Mouse (Mus musculus): ENCODE data around the gene Ywhaq. TPM values are rescaled to one million over a fixed set of nuclear protein-coding genes. Genes with fewer than 3 reads are reported as not detected.

The Ywhaq gene
- polyA plus RNA-seq, 1 experiment from 2014 or later = 1,248 TPM

DNA sequence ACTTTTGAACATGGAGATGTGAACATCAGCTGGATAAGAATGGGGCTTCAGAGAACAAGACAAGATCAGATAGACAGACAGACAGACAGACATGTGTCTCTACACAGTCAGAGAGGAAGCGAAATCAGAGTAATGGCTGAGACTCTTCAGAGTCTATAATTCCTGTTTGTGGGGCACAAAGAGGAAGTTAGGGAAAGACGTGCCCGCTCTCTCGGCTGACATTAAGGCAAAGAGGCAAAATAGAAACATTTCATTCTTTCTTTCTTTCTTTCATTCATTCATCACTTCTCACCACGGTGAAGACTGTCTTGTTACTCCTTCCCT is 48.4 kb downstream of the Ywhaq start:
- Histone ChIP-seq H3K27ac (replicated peaks; ENCODE audit: low read depth, low read length) (no peak overlapping the region), H3K4me1 (ENCODE audit: control insufficient read depth, insufficient read depth, low read length) (no peaks in the 10 kb centered on the region), H3K9ac (replicated peaks; ENCODE audit: low read length) (no peak overlapping the region), H3K9me3 (replicated peaks; ENCODE audit: control insufficient read depth, low read length) (no peaks in the 10 kb centered on the region), H3K27me3 (ENCODE audit: control insufficient read depth, insufficient read depth, low read length) (no peaks in the 10 kb centered on the region), H3K36me3 (replicated peaks; ENCODE audit: control insufficient read depth, insufficient read depth, low read depth, low read length) (no peaks in the 10 kb centered on the region), H3K4me2 (ENCODE audit: low read depth, low read length) (no peak overlapping the region), H3K4me3 (ENCODE audit: low read depth, low read length) (no peak overlapping the region)
- WGBS = 94% methylated on average over 5 of the region's 5 CpGs
- ATAC-seq (replicated peaks; ENCODE audit: insufficient number of reproducible peaks, low FRiP score, low TSS enrichment, low read depth) (no peak), DNase-seq (ENCODE audit: low spot score) (no peak)

GRCm38 (mm10) chr12:21368376-21369086 is 48.9 kb downstream of the Ywhaq start:
- WGBS = 93% methylated on average over 9 of the region's 9 CpGs
- Histone ChIP-seq H3K9me3 (replicated peaks; ENCODE audit: control insufficient read depth, low read length) (no peaks in the 10 kb centered on the region), H3K27ac (replicated peaks; ENCODE audit: low read depth, low read length) (no peak overlapping the region), H3K27me3 (ENCODE audit: control insufficient read depth, insufficient read depth, low read length) (no peaks in the 10 kb centered on the region), H3K36me3 (replicated peaks; ENCODE audit: control insufficient read depth, insufficient read depth, low read depth, low read length) (no peaks in the 10 kb centered on the region), H3K9ac (replicated peaks; ENCODE audit: low read length) (no peak overlapping the region), H3K4me3 (ENCODE audit: low read depth, low read length) (no peak overlapping the region), H3K4me1 (ENCODE audit: control insufficient read depth, insufficient read depth, low read length) (no peaks in the 10 kb centered on the region), H3K4me2 (ENCODE audit: low read depth, low read length) (no peak overlapping the region)
- no peak for DNase-seq (ENCODE audit: low spot score)
- no peak for ATAC-seq (replicated peaks; ENCODE audit: insufficient number of reproducible peaks, low FRiP score, low TSS enrichment, low read depth)

DNA sequence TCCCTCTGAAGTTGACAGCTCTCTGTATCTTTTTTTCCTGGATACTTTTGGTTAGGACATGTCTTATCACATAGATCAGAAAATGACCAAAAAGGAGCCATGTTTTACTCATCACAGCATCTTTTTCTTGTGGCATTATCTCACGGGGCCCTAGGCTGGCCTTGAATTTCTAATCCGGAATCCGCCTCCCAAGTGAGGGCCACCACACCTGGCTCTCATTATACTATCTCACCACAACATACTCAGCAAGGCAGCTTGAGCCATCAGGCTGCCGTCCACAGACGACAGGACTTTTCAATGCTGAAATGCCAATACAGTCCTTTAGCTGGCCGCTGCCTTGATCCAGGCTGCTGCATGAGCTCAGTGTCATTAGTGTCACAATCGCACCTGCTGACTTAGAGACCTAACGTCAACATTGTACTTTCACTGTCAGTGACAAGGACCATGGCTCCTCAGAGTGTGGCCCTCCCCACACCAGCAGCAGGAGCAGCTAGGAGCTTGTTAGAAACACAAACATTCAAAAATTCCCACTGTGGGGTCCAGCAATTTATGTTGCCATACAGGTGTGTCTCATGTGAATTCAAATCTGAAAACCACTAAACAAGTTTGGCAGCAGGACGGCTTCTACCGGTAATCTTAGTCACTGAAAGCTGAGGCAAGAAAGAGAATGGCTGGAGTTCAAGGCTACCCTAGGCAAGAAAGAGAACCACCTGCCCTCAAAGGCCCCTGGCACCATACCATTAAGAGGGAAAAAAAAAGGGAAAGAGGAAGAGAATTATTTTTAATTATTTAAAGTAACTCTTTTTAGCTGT is 52.6 kb downstream of the Ywhaq start:
- no peak overlapping the region for H3K4me3 ChIP-seq (ENCODE audit: low read depth, low read length)
- no peak overlapping the region for H3K4me2 ChIP-seq (ENCODE audit: low read depth, low read length)
- no peaks in the 10 kb centered on the region for H3K36me3 ChIP-seq (replicated peaks; ENCODE audit: control insufficient read depth, insufficient read depth, low read depth, low read length)
- no peak overlapping the region for H3K9ac ChIP-seq (replicated peaks; ENCODE audit: low read length)
- WGBS = 66% methylated on average over 10 of the region's 10 CpGs
- no peaks in the 10 kb centered on the region for H3K4me1 ChIP-seq (ENCODE audit: control insufficient read depth, insufficient read depth, low read length)
- H3K9me3 ChIP-seq (replicated peaks; ENCODE audit: control insufficient read depth, low read length) = no peaks in the 10 kb centered on the region
- no peak overlapping the region for H3K27ac ChIP-seq (replicated peaks; ENCODE audit: low read depth, low read length)
- DNase-seq (ENCODE audit: low spot score) (peak; percentile 19), ATAC-seq (replicated peaks; ENCODE audit: insufficient number of reproducible peaks, low FRiP score, low TSS enrichment, low read depth) (no peak)
- H3K27me3 ChIP-seq (ENCODE audit: control insufficient read depth, insufficient read depth, low read length) = no peaks in the 10 kb centered on the region

- Histone ChIP-seq H3K27ac (replicated peaks; ENCODE audit: low read depth, low read length) (no peak overlapping the region), H3K9ac (replicated peaks; ENCODE audit: low read length) (no peak overlapping the region), H3K4me3 (ENCODE audit: low read depth, low read length) (no peak overlapping the region), H3K9me3 (replicated peaks; ENCODE audit: control insufficient read depth, low read length) (no peaks in the 10 kb centered on the region), H3K36me3 (replicated peaks; ENCODE audit: control insufficient read depth, insufficient read depth, low read depth, low read length) (no peaks in the 10 kb centered on the region), H3K27me3 (ENCODE audit: control insufficient read depth, insufficient read depth, low read length) (no peaks in the 10 kb centered on the region), H3K4me2 (ENCODE audit: low read depth, low read length) (no peak overlapping the region), H3K4me1 (ENCODE audit: control insufficient read depth, insufficient read depth, low read length) (no peaks in the 10 kb centered on the region)
- DNase-seq (ENCODE audit: low spot score) (no peak), ATAC-seq (replicated peaks; ENCODE audit: insufficient number of reproducible peaks, low FRiP score, low TSS enrichment, low read depth) (no peak)
- WGBS = 95% methylated on average over 3 of the region's 3 CpGs
Observed at GRCm38 (mm10) chr12:21363195-21363594, 54.2 kb downstream of the Ywhaq start.

DNA sequence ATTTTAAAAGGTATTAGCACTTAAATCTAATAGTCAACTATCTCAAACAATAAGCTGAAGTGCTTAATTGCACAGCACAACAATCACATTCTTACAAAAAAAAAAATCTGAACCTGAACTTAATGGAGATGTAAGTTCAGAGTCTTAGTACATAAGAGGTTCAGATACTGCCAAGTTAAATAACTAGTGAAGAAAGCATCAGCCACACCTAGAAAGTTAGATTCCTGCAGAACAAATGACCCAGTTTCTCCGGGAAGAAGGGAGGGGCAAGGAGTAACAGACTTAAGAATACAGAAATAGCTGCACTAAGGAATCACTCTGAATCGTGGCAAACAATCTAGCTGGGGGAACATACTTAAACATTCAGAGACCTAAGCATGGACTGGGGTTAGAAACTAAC is 54.8 kb downstream of the Ywhaq start:
- ATAC-seq (replicated peaks; ENCODE audit: insufficient number of reproducible peaks, low FRiP score, low TSS enrichment, low read depth) (no peak), DNase-seq (ENCODE audit: low spot score) (no peak)
- Histone ChIP-seq H3K27me3 (ENCODE audit: control insufficient read depth, insufficient read depth, low read length) (no peaks in the 10 kb centered on the region), H3K9me3 (replicated peaks; ENCODE audit: control insufficient read depth, low read length) (no peaks in the 10 kb centered on the region), H3K4me2 (ENCODE audit: low read depth, low read length) (no peak overlapping the region), H3K9ac (replicated peaks; ENCODE audit: low read length) (no peak overlapping the region), H3K27ac (replicated peaks; ENCODE audit: low read depth, low read length) (no peak overlapping the region), H3K4me3 (ENCODE audit: low read depth, low read length) (no peak overlapping the region), H3K4me1 (ENCODE audit: control insufficient read depth, insufficient read depth, low read length) (no peaks in the 10 kb centered on the region), H3K36me3 (replicated peaks; ENCODE audit: control insufficient read depth, insufficient read depth, low read depth, low read length) (no peaks in the 10 kb centered on the region)
- 76% methylated on average over 2 of the region's 2 CpGs for WGBS

DNA sequence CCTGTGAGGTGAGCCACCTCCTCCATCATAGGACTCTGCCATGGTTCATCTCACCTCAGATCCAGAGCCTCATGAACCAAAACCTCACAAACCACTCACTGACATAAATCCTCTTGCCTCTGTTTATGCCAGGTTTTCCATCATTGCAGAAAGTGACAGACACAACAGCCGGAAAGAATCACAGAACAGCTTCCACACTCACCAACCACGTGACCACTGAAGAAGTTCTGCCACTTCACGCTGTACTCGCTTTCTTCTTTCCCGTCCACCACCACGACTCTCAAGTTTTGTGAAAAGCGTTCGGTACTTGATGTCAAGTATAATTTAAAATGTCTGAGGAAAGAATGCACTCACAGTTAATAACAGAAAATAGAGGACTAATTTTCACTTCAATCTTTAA is 63.8 kb downstream of the Ywhaq start:
- no peak overlapping the region for H3K4me2 ChIP-seq (ENCODE audit: low read depth, low read length)
- H3K9ac ChIP-seq (replicated peaks; ENCODE audit: low read length) = no peak overlapping the region
- H3K4me1 ChIP-seq (ENCODE audit: control insufficient read depth, insufficient read depth, low read length) = no peaks in the 10 kb centered on the region
- H3K9me3 ChIP-seq (replicated peaks; ENCODE audit: control insufficient read depth, low read length) = no peaks in the 10 kb centered on the region
- DNase-seq (ENCODE audit: low spot score) (no peak), ATAC-seq (replicated peaks; ENCODE audit: insufficient number of reproducible peaks, low FRiP score, low TSS enrichment, low read depth) (no peak)
- no peak overlapping the region for H3K27ac ChIP-seq (replicated peaks; ENCODE audit: low read depth, low read length)
- H3K4me3 ChIP-seq (ENCODE audit: low read depth, low read length) = no peak overlapping the region
- peaks cover 6% of the 10 kb centered on the region; the same call in 1 of the 2 replicates for H3K36me3 ChIP-seq (replicated peaks; ENCODE audit: control insufficient read depth, insufficient read depth, low read depth, low read length)
- 95% methylated on average over 8 of the region's 8 CpGs for WGBS
- H3K27me3 ChIP-seq (ENCODE audit: control insufficient read depth, insufficient read depth, low read length) = no peaks in the 10 kb centered on the region

GRCm38 (mm10) chr12:21350113-21350876 is 67.1 kb downstream of the Ywhaq start:
- Histone ChIP-seq H3K9me3 (replicated peaks; ENCODE audit: control insufficient read depth, low read length) (no peaks in the 10 kb centered on the region), H3K4me1 (ENCODE audit: control insufficient read depth, insufficient read depth, low read length) (no peaks in the 10 kb centered on the region), H3K36me3 (replicated peaks; ENCODE audit: control insufficient read depth, insufficient read depth, low read depth, low read length) (peaks cover 6% of the 10 kb centered on the region; the same call in 1 of the 2 replicates), H3K4me3 (ENCODE audit: low read depth, low read length) (no peak overlapping the region), H3K27me3 (ENCODE audit: control insufficient read depth, insufficient read depth, low read length) (no peaks in the 10 kb centered on the region), H3K4me2 (ENCODE audit: low read depth, low read length) (no peak overlapping the region), H3K27ac (replicated peaks; ENCODE audit: low read depth, low read length) (no peak overlapping the region), H3K9ac (replicated peaks; ENCODE audit: low read length) (no peak overlapping the region)
- ATAC-seq (replicated peaks; ENCODE audit: insufficient number of reproducible peaks, low FRiP score, low TSS enrichment, low read depth) (no peak), DNase-seq (ENCODE audit: low spot score) (no peak)
- 45% methylated on average over 7 of the region's 7 CpGs for WGBS

- H3K9ac ChIP-seq (replicated peaks; ENCODE audit: low read length) = no peak overlapping the region
- H3K4me1 ChIP-seq (ENCODE audit: control insufficient read depth, insufficient read depth, low read length) = no peaks in the 10 kb centered on the region
- WGBS = 94% methylated on average over 7 of the region's 7 CpGs
- no peaks in the 10 kb centered on the region for H3K9me3 ChIP-seq (replicated peaks; ENCODE audit: control insufficient read depth, low read length)
- H3K4me2 ChIP-seq (ENCODE audit: low read depth, low read length) = no peak overlapping the region
- H3K27ac ChIP-seq (replicated peaks; ENCODE audit: low read depth, low read length) = no peak overlapping the region
- no peak for DNase-seq (ENCODE audit: low spot score)
- no peak overlapping the region for H3K4me3 ChIP-seq (ENCODE audit: low read depth, low read length)
- H3K27me3 ChIP-seq (ENCODE audit: control insufficient read depth, insufficient read depth, low read length) = no peaks in the 10 kb centered on the region
- no peaks in the 10 kb centered on the region for H3K36me3 ChIP-seq (replicated peaks; ENCODE audit: control insufficient read depth, insufficient read depth, low read depth, low read length)
- ATAC-seq (replicated peaks; ENCODE audit: insufficient number of reproducible peaks, low FRiP score, low TSS enrichment, low read depth) = no peak
Observed at GRCm38 (mm10) chr12:21346972-21347371, 70.5 kb downstream of the Ywhaq start.

All from embryonic facial prominence, embryonic 11.5 days (tissue).